Mouse (Mus musculus): ENCODE data around the gene Med10.

DNA sequence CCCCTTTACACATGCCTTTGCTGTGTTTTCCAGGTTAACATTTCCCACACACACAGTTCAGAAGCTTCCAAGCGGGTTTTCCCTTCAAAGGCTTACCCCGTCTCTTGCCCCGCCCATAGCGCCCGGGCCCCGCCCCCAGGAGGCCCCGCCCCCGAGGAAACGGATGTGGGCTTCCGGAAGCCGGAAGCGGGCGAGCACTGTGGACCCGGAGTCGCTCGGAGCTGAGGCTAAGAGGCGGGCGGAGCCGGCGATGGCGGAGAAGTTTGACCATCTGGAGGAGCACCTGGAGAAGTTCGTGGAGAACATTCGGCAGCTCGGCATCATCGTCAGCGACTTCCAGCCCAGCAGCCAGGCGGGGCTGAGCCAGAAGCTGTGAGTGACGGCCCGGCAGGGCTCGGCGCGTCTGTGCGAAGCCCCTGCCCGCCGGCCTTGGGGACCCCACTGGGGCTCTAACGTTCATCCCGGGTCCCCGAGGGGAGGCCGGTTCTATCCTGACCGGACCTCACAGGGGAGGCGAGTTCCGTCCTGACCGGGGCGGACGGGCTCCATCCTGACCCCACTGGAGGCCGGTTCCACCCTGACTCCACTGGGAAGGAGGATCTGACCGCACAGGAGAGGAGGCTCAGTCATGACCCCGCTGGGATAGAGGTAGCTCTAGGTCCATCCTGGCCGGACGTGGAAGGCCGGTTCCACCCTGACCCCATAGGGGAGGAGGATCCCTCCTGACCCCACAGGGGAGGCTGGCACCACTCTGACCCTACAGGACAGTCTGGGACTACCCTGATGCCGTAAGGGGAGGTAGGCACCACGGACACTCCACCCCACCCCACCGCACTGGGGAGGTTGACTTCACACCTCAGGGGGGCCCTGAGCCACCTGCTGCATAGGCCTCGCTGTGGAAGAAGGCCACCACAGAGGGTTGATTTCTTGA is 7.8 kb downstream of the Med10 start:
- TF ChIP-seq POLR2A (IDR thresholded peaks at IDR 0.05; ENCODE audit: low read depth, low read length) (no peak), CTCF (conservative IDR thresholded peaks at IDR 0.05; ENCODE audit: insufficient read depth, insufficient read length, low read depth, low read length) (no peak)
